Comparison of ENCODE assay signal across 14 mouse cellular contexts in the genomic region with DNA sequence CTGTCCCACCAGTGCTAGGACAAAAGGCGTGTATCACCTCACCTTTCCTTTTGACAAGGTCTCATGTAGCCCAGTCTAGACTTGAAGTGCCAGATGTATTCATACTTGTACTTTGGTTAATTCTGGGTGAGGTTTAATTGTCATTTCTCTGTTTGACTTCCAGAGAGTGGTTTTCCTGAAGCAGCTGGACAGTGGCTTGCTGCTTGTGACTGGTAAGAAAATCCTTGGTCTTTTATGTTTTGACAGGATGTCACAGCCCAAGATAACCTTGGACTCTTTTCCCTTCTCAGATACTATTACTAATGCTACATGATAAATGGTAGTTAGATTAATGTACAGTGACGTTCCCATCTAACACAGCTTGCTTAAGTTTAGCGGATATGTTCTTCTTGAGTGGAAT. TPM values are rescaled to one million over a fixed set of nuclear protein-coding genes. Genes with fewer than 3 reads are reported as not detected.
DNase-seq lines count a peak whose midpoint lies in the region; ATAC-seq lines count a peak whose summit lies in the region.
"Had no signal": no experiment of that assay in that cellular context is flagged by ENCODE, and none has a peak within 500 bp of the region (broad histone marks: within the 10 kb centered on the region; RNA-seq: fewer than 3 reads in every experiment).

No protein-coding gene starts in this region.

- no peak for DNase-seq in embryonic facial prominence, embryonic 10.5 days (ENCODE audit: low spot score)
- DNase-seq in thymus, postnatal 14 days, result no peak
- DNase-seq: adrenal gland, postnatal 25 days; cerebellum, adult 11 months; heart, adult 18-20 months; right cerebral cortex, adult 18-20 months; thymus, adult 2 months had no signal

- no peak for ATAC-seq in hindbrain, embryonic 12.5 days (ENCODE audit: low FRiP score)
- no peak for ATAC-seq in hindbrain, embryonic 16.5 days
- ATAC-seq in midbrain, embryonic 12.5 days (ENCODE audit: low FRiP score, low read depth), result no peak
- no peak for ATAC-seq in midbrain, embryonic 16.5 days
- no peak for ATAC-seq in liver, embryonic 15.5 days (ENCODE audit: insufficient read depth)
- ATAC-seq in CD4-positive, CD25-positive, alpha-beta regulatory T cell, adult 4 months, result no peak

- H3K9ac ChIP-seq in hindbrain, embryonic 12.5 days, result peak overlapping the region; percentile 54
- H3K9ac ChIP-seq in hindbrain, embryonic 16.5 days (ENCODE audit: low read depth, low read length), result no peak overlapping the region
- H3K9ac ChIP-seq in midbrain, embryonic 12.5 days (replicated peaks), result 0 out of 2 replicates have a peak overlapping the region, but pooled peaks have one; percentile 34
- no peak overlapping the region for H3K9ac ChIP-seq in midbrain, embryonic 16.5 days (ENCODE audit: low read depth, low read length)
- H3K9ac ChIP-seq in liver, embryonic 15.5 days, result 0 out of 2 replicates have a peak overlapping the region, but pooled peaks have one; percentile 91

- H3K4me1 ChIP-seq in hindbrain, embryonic 12.5 days, result peaks cover 28% of the 10 kb centered on the region
- peaks cover 11% of the 10 kb centered on the region for H3K4me1 ChIP-seq in hindbrain, embryonic 16.5 days (ENCODE audit: control insufficient read depth, insufficient read depth, low read depth, low read length)
- H3K4me1 ChIP-seq in midbrain, embryonic 12.5 days, result peaks cover 22% of the 10 kb centered on the region
- peaks cover 12% of the 10 kb centered on the region for H3K4me1 ChIP-seq in midbrain, embryonic 16.5 days (ENCODE audit: control insufficient read depth, insufficient read depth, low read length)
- peaks cover 27% of the 10 kb centered on the region for H3K4me1 ChIP-seq in embryonic facial prominence, embryonic 10.5 days
- peaks cover 39% of the 10 kb centered on the region for H3K4me1 ChIP-seq in liver, embryonic 15.5 days (replicated peaks)

- H3K4me3 ChIP-seq in hindbrain, embryonic 12.5 days, result no peak overlapping the region
- H3K4me3 ChIP-seq in hindbrain, embryonic 16.5 days (ENCODE audit: low read length), result no peak overlapping the region
- H3K4me3 ChIP-seq in midbrain, embryonic 12.5 days, result no peak overlapping the region
- H3K4me3 ChIP-seq in midbrain, embryonic 16.5 days (ENCODE audit: low read depth, low read length), result no peak overlapping the region
- H3K4me3 ChIP-seq in embryonic facial prominence, embryonic 10.5 days, result peak overlapping the region; percentile 95
- H3K4me3 ChIP-seq in liver, embryonic 15.5 days (replicated peaks), result peak overlapping the region; percentile 81; the same call in 1 of the 2 replicates

- WGBS in hindbrain, embryonic 12.5 days, result 88% methylated on average over 3 of the region's 3 CpGs
- 82% methylated on average over 3 of the region's 3 CpGs for WGBS in hindbrain, embryonic 16.5 days
- WGBS in midbrain, embryonic 12.5 days, result 91% methylated on average over 3 of the region's 3 CpGs
- 90% methylated on average over 3 of the region's 3 CpGs for WGBS in midbrain, embryonic 16.5 days
- WGBS in embryonic facial prominence, embryonic 10.5 days, result 89% methylated on average over 3 of the region's 3 CpGs
- 69% methylated on average over 3 of the region's 3 CpGs for WGBS in liver, embryonic 15.5 days (ENCODE audit: insufficient replicate concordance)

- H3K9me3 ChIP-seq in hindbrain, embryonic 12.5 days (replicated peaks), result no peaks in the 10 kb centered on the region
- H3K9me3 ChIP-seq in hindbrain, embryonic 16.5 days (ENCODE audit: control insufficient read depth, low read length), result no peaks in the 10 kb centered on the region
- H3K9me3 ChIP-seq in midbrain, embryonic 12.5 days, result no peaks in the 10 kb centered on the region
- no peaks in the 10 kb centered on the region for H3K9me3 ChIP-seq in midbrain, embryonic 16.5 days (replicated peaks; ENCODE audit: control insufficient read depth, low read length, poor library complexity, severe bottlenecking)
- H3K9me3 ChIP-seq in embryonic facial prominence, embryonic 10.5 days, result no peaks in the 10 kb centered on the region
- no peaks in the 10 kb centered on the region for H3K9me3 ChIP-seq in liver, embryonic 15.5 days (replicated peaks)
- H3K9me3 ChIP-seq: lung, embryonic 15.5 days had no signal

- H3K27me3 ChIP-seq in hindbrain, embryonic 12.5 days, result no peaks in the 10 kb centered on the region
- no peaks in the 10 kb centered on the region for H3K27me3 ChIP-seq in hindbrain, embryonic 16.5 days (replicated peaks; ENCODE audit: control insufficient read depth, insufficient read depth, low read length)
- no peaks in the 10 kb centered on the region for H3K27me3 ChIP-seq in midbrain, embryonic 12.5 days
- H3K27me3 ChIP-seq in midbrain, embryonic 16.5 days (ENCODE audit: control insufficient read depth, insufficient read depth, low read depth, low read length), result no peaks in the 10 kb centered on the region
- H3K27me3 ChIP-seq in embryonic facial prominence, embryonic 10.5 days (replicated peaks; ENCODE audit: low read depth, poor library complexity, severe bottlenecking), result no peaks in the 10 kb centered on the region
- no peaks in the 10 kb centered on the region for H3K27me3 ChIP-seq in liver, embryonic 15.5 days
- H3K27me3 ChIP-seq: lung, embryonic 15.5 days had no signal

- H3K36me3 ChIP-seq in hindbrain, embryonic 12.5 days, result peaks cover 65% of the 10 kb centered on the region
- H3K36me3 ChIP-seq in hindbrain, embryonic 16.5 days (ENCODE audit: control insufficient read depth, insufficient read depth, low read length), result peaks cover 31% of the 10 kb centered on the region
- H3K36me3 ChIP-seq in midbrain, embryonic 12.5 days, result peaks cover 65% of the 10 kb centered on the region
- H3K36me3 ChIP-seq in midbrain, embryonic 16.5 days (ENCODE audit: control insufficient read depth, insufficient read depth, low read length), result peaks cover 33% of the 10 kb centered on the region
- H3K36me3 ChIP-seq in embryonic facial prominence, embryonic 10.5 days (replicated peaks), result peaks cover 68% of the 10 kb centered on the region
- H3K36me3 ChIP-seq in liver, embryonic 15.5 days (replicated peaks), result peaks cover 65% of the 10 kb centered on the region

- H3K4me2 ChIP-seq in hindbrain, embryonic 12.5 days (replicated peaks), result no peak overlapping the region
- no peak overlapping the region for H3K4me2 ChIP-seq in hindbrain, embryonic 16.5 days (ENCODE audit: low read length)
- no peak overlapping the region for H3K4me2 ChIP-seq in midbrain, embryonic 12.5 days (replicated peaks)
- no peak overlapping the region for H3K4me2 ChIP-seq in midbrain, embryonic 16.5 days (ENCODE audit: low read length)
- peak overlapping the region; percentile 77 for H3K4me2 ChIP-seq in liver, embryonic 15.5 days

- H3K27ac ChIP-seq in hindbrain, embryonic 12.5 days, result no peak overlapping the region
- no peak overlapping the region for H3K27ac ChIP-seq in hindbrain, embryonic 16.5 days (ENCODE audit: low read depth, low read length)
- H3K27ac ChIP-seq in midbrain, embryonic 12.5 days (replicated peaks), result no peak overlapping the region
- H3K27ac ChIP-seq in midbrain, embryonic 16.5 days (ENCODE audit: low read length), result no peak overlapping the region
- H3K27ac ChIP-seq in embryonic facial prominence, embryonic 10.5 days (replicated peaks), result no peak overlapping the region
- 0 out of 2 replicates have a peak overlapping the region, but pooled peaks have one; percentile 6 for H3K27ac ChIP-seq in liver, embryonic 15.5 days (replicated peaks)
- H3K27ac ChIP-seq: lung, embryonic 15.5 days had no signal

RNA-seq across cellular contexts. Expression of a gene that starts 2.7 kb away (rescaled TPM):
- 472 and 473 TPM in 2 replicates for polyA plus RNA-seq in hindbrain, embryonic 12.5 days (2016; fragmentation: Nextera tagmentation; extraction: Ambion mirVana)
- polyA plus RNA-seq in hindbrain, embryonic 16.5 days (2015; fragmentation: Nextera tagmentation; extraction: Ambion mirVana), result 318 and 333 TPM in 2 replicates
- 475 and 502 TPM in 2 replicates for polyA plus RNA-seq in midbrain, embryonic 12.5 days (2016; fragmentation: Nextera tagmentation; extraction: Ambion mirVana)
- 345 and 352 TPM in 2 replicates for polyA plus RNA-seq in midbrain, embryonic 16.5 days (2015; fragmentation: Nextera tagmentation; extraction: Ambion mirVana)
- 686 and 696 TPM in 2 replicates for polyA plus RNA-seq in embryonic facial prominence, embryonic 10.5 days (2016; fragmentation: Nextera tagmentation; extraction: Ambion mirVana)
- 294 and 338 TPM in 2 replicates for polyA plus RNA-seq in liver, embryonic 15.5 days (2015; fragmentation: Nextera tagmentation; extraction: Ambion mirVana)
- 1,000 to 10,000 TPM; 1,708 to 1,898 TPM for polyA plus RNA-seq in CD4-positive, CD25-positive, alpha-beta regulatory T cell, adult 4 months (2017; shearing (Covaris generic))

RNA-seq across cellular contexts. Expression of a gene that starts 13.0 kb away (rescaled TPM):
- polyA plus RNA-seq in hindbrain, embryonic 12.5 days (2016; fragmentation: Nextera tagmentation; extraction: Ambion mirVana), result 16.4 and 16.9 TPM in 2 replicates
- polyA plus RNA-seq in hindbrain, embryonic 16.5 days (2015; fragmentation: Nextera tagmentation; extraction: Ambion mirVana), result 16.6 and 17.1 TPM in 2 replicates
- polyA plus RNA-seq in midbrain, embryonic 12.5 days (2016; fragmentation: Nextera tagmentation; extraction: Ambion mirVana), result 14.9 and 17.8 TPM in 2 replicates
- 22.6 and 22.9 TPM in 2 replicates for polyA plus RNA-seq in midbrain, embryonic 16.5 days (2015; fragmentation: Nextera tagmentation; extraction: Ambion mirVana)
- polyA plus RNA-seq in embryonic facial prominence, embryonic 10.5 days (2016; fragmentation: Nextera tagmentation; extraction: Ambion mirVana), result 4.4 and 5.0 TPM in 2 replicates
- polyA plus RNA-seq in liver, embryonic 15.5 days (2015; fragmentation: Nextera tagmentation; extraction: Ambion mirVana), result 10.1 and 12.0 TPM in 2 replicates
- 1 to 10 TPM; 8.8 to 9.8 TPM for polyA plus RNA-seq in CD4-positive, CD25-positive, alpha-beta regulatory T cell, adult 4 months (2017; shearing (Covaris generic))

RNA-seq across cellular contexts. Expression of a gene that starts 15.8 kb away (rescaled TPM):
- 21.4 and 22.7 TPM in 2 replicates for polyA plus RNA-seq in hindbrain, embryonic 12.5 days (2016; fragmentation: Nextera tagmentation; extraction: Ambion mirVana)
- 18.8 and 20.9 TPM in 2 replicates for polyA plus RNA-seq in hindbrain, embryonic 16.5 days (2015; fragmentation: Nextera tagmentation; extraction: Ambion mirVana)
- 21.7 and 24.1 TPM in 2 replicates for polyA plus RNA-seq in midbrain, embryonic 12.5 days (2016; fragmentation: Nextera tagmentation; extraction: Ambion mirVana)
- 18.4 and 21.4 TPM in 2 replicates for polyA plus RNA-seq in midbrain, embryonic 16.5 days (2015; fragmentation: Nextera tagmentation; extraction: Ambion mirVana)
- 25.0 and 25.4 TPM in 2 replicates for polyA plus RNA-seq in embryonic facial prominence, embryonic 10.5 days (2016; fragmentation: Nextera tagmentation; extraction: Ambion mirVana)
- polyA plus RNA-seq in liver, embryonic 15.5 days (2015; fragmentation: Nextera tagmentation; extraction: Ambion mirVana), result 9.1 and 9.2 TPM in 2 replicates
- polyA plus RNA-seq in CD4-positive, CD25-positive, alpha-beta regulatory T cell, adult 4 months (2017; shearing (Covaris generic)), result 1 to 10 TPM; 7.2 to 8.0 TPM

Comparison
In these comparisons a context has a peak if more than half of its experiments do, and no peak if none do; other contexts are left out.
1. H3K9ac ChIP-seq: peak in hindbrain, embryonic 12.5 days (single experiment), midbrain, embryonic 12.5 days (single experiment) and liver, embryonic 15.5 days (single experiment); none in hindbrain, embryonic 16.5 days (single experiment) and midbrain, embryonic 16.5 days (single experiment).
2. H3K4me3 ChIP-seq: peak in embryonic facial prominence, embryonic 10.5 days (single experiment) and liver, embryonic 15.5 days (single experiment); none in hindbrain, embryonic 12.5 days (single experiment), hindbrain, embryonic 16.5 days (single experiment), midbrain, embryonic 12.5 days (single experiment) and midbrain, embryonic 16.5 days (single experiment).